Mouse (Mus musculus) E14TG2a.4 (cell line): ENCODE measurements around the gene Ctns.

Source experiments
- H3K27me3 ChIP-seq: 2 replicates; pipeline ENCODE4 v1.6.1; 2014; ENCODE audit warnings: low read length, control low read depth; ENCODE audit not compliant: insufficient read depth
- H3K36me3 ChIP-seq: 2 replicates; pipeline ENCODE4 v1.6.1; 2014; ENCODE audit warnings: low read length, control low read depth; ENCODE audit not compliant: insufficient read depth
- H3K4me1 ChIP-seq: replicated peaks from 2 replicates; pipeline ENCODE4 v1.6.1; 2014; ENCODE audit warnings: low read depth, low read length, control low read depth
- H3K4me3 ChIP-seq: replicated peaks from 2 replicates; pipeline ENCODE4 v1.5.1; 2014; ENCODE audit warnings: mild to moderate bottlenecking, low read length
- H3K9me3 ChIP-seq: 2 replicates; pipeline ENCODE4 v1.6.1; 2014; ENCODE audit warnings: low read length, control low read depth
- CTCF ChIP-seq: conservative IDR thresholded peaks from 2 replicates; pipeline ENCODE4 v1.5.1; 2014; ENCODE audit warnings: low read length
- NANOG ChIP-seq: IDR thresholded peaks from 2 replicates; pipeline ENCODE4 v1.6.1; 2014; ENCODE audit warnings: borderline replicate concordance, low read length, mixed read lengths
- POU5F1 ChIP-seq: IDR thresholded peaks from 2 replicates; pipeline ENCODE4 v1.6.1; 2014; ENCODE audit warnings: low read length, borderline replicate concordance

Gene Ctns

GRCm38 (mm10) chr11:73203895-73204294 is 5.1 kb upstream of the Ctns start:
- H3K4me1 ChIP-seq: peaks cover 7% of the 10 kb centered on the region
- no peaks in the 10 kb centered on the region for H3K9me3 ChIP-seq
- TF ChIP-seq NANOG: no peak
- TF ChIP-seq CTCF: no peak
- no peak for TF ChIP-seq POU5F1
- H3K36me3 ChIP-seq: no peaks in the 10 kb centered on the region
- no peak overlapping the region for H3K4me3 ChIP-seq
- no peaks in the 10 kb centered on the region for H3K27me3 ChIP-seq

- H3K4me3 ChIP-seq: no peak overlapping the region
- peaks cover 17% of the 10 kb centered on the region for H3K4me1 ChIP-seq
- TF ChIP-seq POU5F1 (no peak), CTCF (no peak), NANOG (no peak)
- no peaks in the 10 kb centered on the region for H3K9me3 ChIP-seq
- H3K27me3 ChIP-seq: no peaks in the 10 kb centered on the region
- no peaks in the 10 kb centered on the region for H3K36me3 ChIP-seq
These were observed 2.8 kb upstream of the Ctns start for GRCm38 (mm10) chr11:73201597-73201996.

GRCm38 (mm10) chr11:73201021-73201420 is 2.2 kb upstream of the Ctns start:
- no peaks in the 10 kb centered on the region for H3K9me3 ChIP-seq
- no peaks in the 10 kb centered on the region for H3K27me3 ChIP-seq
- no peak overlapping the region for H3K4me3 ChIP-seq
- peaks cover 17% of the 10 kb centered on the region for H3K4me1 ChIP-seq
- TF ChIP-seq NANOG: no peak
- TF ChIP-seq POU5F1: no peak
- no peak for TF ChIP-seq CTCF
- H3K36me3 ChIP-seq: peaks cover 2% of the 10 kb centered on the region; the same call in 1 of the 2 replicates

GRCm38 (mm10) chr11:73199879-73200278 is 1.0 kb upstream of the Ctns start:
- Histone ChIP-seq H3K4me1 (peaks cover 17% of the 10 kb centered on the region), H3K27me3 (no peaks in the 10 kb centered on the region), H3K36me3 (peaks cover 13% of the 10 kb centered on the region; the same call in 1 of the 2 replicates), H3K9me3 (no peaks in the 10 kb centered on the region), H3K4me3 (peak overlapping the region; percentile 95)
- TF ChIP-seq NANOG (no peak), POU5F1 (no peak), CTCF (no peak)

DNA sequence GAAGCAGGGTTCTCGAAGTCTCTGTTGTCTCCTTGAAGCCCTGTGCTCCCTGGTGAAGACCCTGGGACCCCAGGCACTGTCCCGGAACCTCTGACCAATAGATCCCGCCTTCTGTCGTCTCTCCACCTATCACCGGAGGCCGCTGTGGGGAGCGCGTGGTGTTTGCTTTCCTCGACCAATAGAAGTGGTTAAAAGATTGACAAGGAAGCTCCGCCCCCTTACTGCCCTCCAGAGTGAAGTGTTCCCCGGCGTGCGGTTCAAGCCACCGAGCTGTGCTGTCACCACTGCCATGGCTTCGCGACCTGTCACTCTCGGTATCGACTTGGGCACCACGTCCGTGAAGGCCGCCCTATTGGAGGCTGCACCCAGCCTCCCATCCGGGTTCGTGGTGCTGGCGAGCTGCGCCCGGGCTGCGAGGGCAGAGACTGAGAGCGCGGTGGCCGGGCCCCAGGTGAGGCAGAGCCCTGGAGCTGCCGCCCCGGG is 429 bp upstream of the Ctns start, which contains the start of gene Shpk:
Gene Shpk (plus strand): TSS at position 231 of the 483 bp plus-strand sequence.
- H3K4me1 ChIP-seq: peaks cover 17% of the 10 kb centered on the region
- TF ChIP-seq POU5F1 (no peak), NANOG (no peak), CTCF (no peak)

GRCm38 (mm10) chr11:73198190-73198589 is 652 bp downstream of the Ctns start:
- TF ChIP-seq NANOG (no peak), CTCF (no peak), POU5F1 (no peak)
- H3K9me3 ChIP-seq: no peaks in the 10 kb centered on the region
- H3K36me3 ChIP-seq: peaks cover 13% of the 10 kb centered on the region; the same call in 1 of the 2 replicates
- H3K4me3 ChIP-seq: peak overlapping the region; percentile 95
- H3K4me1 ChIP-seq: peaks cover 17% of the 10 kb centered on the region
- no peaks in the 10 kb centered on the region for H3K27me3 ChIP-seq

More for the DNA sequence above, 429 bp upstream of the Ctns start, which contains the start of gene Shpk:
- Histone ChIP-seq H3K9me3 (no peaks in the 10 kb centered on the region), H3K27me3 (no peaks in the 10 kb centered on the region), H3K36me3 (peaks cover 13% of the 10 kb centered on the region; the same call in 1 of the 2 replicates), H3K4me3 (peak within 1 kb of the TSS; percentile 95)

GRCm38 (mm10) chr11:73194444-73194843 is 4.4 kb downstream of the Ctns start:
- Histone ChIP-seq H3K9me3 (no peaks in the 10 kb centered on the region), H3K4me1 (peaks cover 10% of the 10 kb centered on the region), H3K4me3 (no peak overlapping the region), H3K36me3 (peaks cover 47% of the 10 kb centered on the region), H3K27me3 (no peaks in the 10 kb centered on the region)
- no peak for TF ChIP-seq POU5F1
- TF ChIP-seq CTCF: no peak
- TF ChIP-seq NANOG: no peak

- TF ChIP-seq CTCF (no peak), POU5F1 (no peak), NANOG (no peak)
- Histone ChIP-seq H3K4me1 (peaks cover 3% of the 10 kb centered on the region), H3K27me3 (no peaks in the 10 kb centered on the region), H3K36me3 (peaks cover 61% of the 10 kb centered on the region), H3K9me3 (no peaks in the 10 kb centered on the region), H3K4me3 (no peak overlapping the region)
These were observed 5.8 kb downstream of the Ctns start for GRCm38 (mm10) chr11:73193047-73193446.

DNA sequence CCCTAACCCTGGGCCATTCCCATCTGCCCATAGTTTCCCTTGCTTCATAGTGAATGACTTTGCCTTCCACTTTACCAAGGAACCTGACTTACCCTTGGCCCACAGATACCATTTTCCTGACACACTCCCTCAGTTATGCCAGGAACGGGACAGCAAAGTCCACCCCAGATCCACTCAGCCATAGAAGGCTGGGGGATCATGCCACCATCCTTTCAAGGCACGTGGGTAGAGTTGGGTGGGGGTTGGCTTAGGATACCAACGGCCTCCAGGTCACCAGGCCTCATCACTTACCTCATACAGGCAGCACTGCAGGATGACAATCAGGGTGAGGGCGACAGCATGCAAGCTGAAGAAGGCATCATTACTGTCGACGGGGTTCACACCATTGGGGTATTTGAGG is 11.6 kb downstream of the Ctns start:
- no peaks in the 10 kb centered on the region for H3K4me1 ChIP-seq
- no peaks in the 10 kb centered on the region for H3K9me3 ChIP-seq
- no peak overlapping the region for H3K4me3 ChIP-seq
- H3K36me3 ChIP-seq: peaks cover 85% of the 10 kb centered on the region
- no peak for TF ChIP-seq NANOG
- no peak for TF ChIP-seq CTCF
- no peak for TF ChIP-seq POU5F1
- no peaks in the 10 kb centered on the region for H3K27me3 ChIP-seq
